Mouse (Mus musculus) T-helper 17 cell (primary cell): ENCODE results near the gene Mapkapk2.

Experiments used
- in situ Hi-C, 2 experiments: fragments of 300-600 bp; cut with MboI, MseI; formaldehyde crosslinking; loops; 1 replicate in 1 of 2; 2 replicates in 1 of 2; pipeline ENCODE4 v1.15.1; 2025; ENCODE audit warnings: high pct_unique_total_duplicates in 2 of 2

Mapkapk2 gene

GRCm38 (mm10) chr1:131112576-131112975 lies 14.9 kb upstream of the Mapkapk2 start:
- in situ Hi-C loops, result no loop called here

GRCm38 (mm10) chr1:131110525-131111106 lies 13.0 kb upstream of the Mapkapk2 start:
- in situ Hi-C loops, result no loop called here

GRCm38 (mm10) chr1:131107575-131108308 lies 10.1 kb upstream of the Mapkapk2 start:
- in situ Hi-C loops, result loop anchor here in 1 of 2 experiments (10.0 kb wide), 1 partner anchor 417 kb away; the partner anchor contains the start of genes Fam72a and Srgap2

GRCm38 (mm10) chr1:131103776-131104424 lies 6.3 kb upstream of the Mapkapk2 start:
- in situ Hi-C loops, result loop anchor here in 1 of 2 experiments (10.0 kb wide), 1 partner anchor 421 kb away; the partner anchor contains the start of genes Fam72a and Srgap2

- in situ Hi-C loops, result loop anchor here in 1 of 2 experiments (10.0 kb wide), 1 partner anchor 424 kb away; the partner anchor contains the start of genes Fam72a and Srgap2
These were observed 3.2 kb upstream of the Mapkapk2 start for GRCm38 (mm10) chr1:131100808-131101207.

GRCm38 (mm10) chr1:131096803-131097699 lies 575 bp downstream of the Mapkapk2 start:
- in situ Hi-C loops, result no loop called here

- in situ Hi-C loops, result no loop called here
These were observed 1.4 kb downstream of the Mapkapk2 start for GRCm38 (mm10) chr1:131096132-131096695.

- in situ Hi-C loops, result no loop called here
These were observed 2.1 kb downstream of the Mapkapk2 start for GRCm38 (mm10) chr1:131095574-131095973.

- in situ Hi-C loops, result no loop called here
These were observed 3.7 kb downstream of the Mapkapk2 start for GRCm38 (mm10) chr1:131093889-131094288.

- in situ Hi-C loops, result no loop called here
These were observed 4.8 kb downstream of the Mapkapk2 start for GRCm38 (mm10) chr1:131092846-131093245.

- in situ Hi-C loops, result no loop called here
These were observed 5.5 kb downstream of the Mapkapk2 start for GRCm38 (mm10) chr1:131092173-131092572.

- in situ Hi-C loops, result no loop called here
These were observed 6.1 kb downstream of the Mapkapk2 start for GRCm38 (mm10) chr1:131091481-131091880.

GRCm38 (mm10) chr1:131090877-131091276 lies 6.7 kb downstream of the Mapkapk2 start:
- in situ Hi-C loops, result no loop called here

GRCm38 (mm10) chr1:131090261-131090660 lies 7.4 kb downstream of the Mapkapk2 start:
- in situ Hi-C loops, result no loop called here

- in situ Hi-C loops, result no loop called here
These were observed 8.0 kb downstream of the Mapkapk2 start for GRCm38 (mm10) chr1:131089525-131090127.

GRCm38 (mm10) chr1:131088547-131088946 lies 9.1 kb downstream of the Mapkapk2 start:
- in situ Hi-C loops, result no loop called here

- in situ Hi-C loops, result no loop called here
These were observed 10.7 kb downstream of the Mapkapk2 start for GRCm38 (mm10) chr1:131086907-131087306.

- in situ Hi-C loops, result no loop called here
These were observed 11.5 kb downstream of the Mapkapk2 start for GRCm38 (mm10) chr1:131085957-131086739.

- in situ Hi-C loops, result no loop called here
These were observed 12.4 kb downstream of the Mapkapk2 start for GRCm38 (mm10) chr1:131085272-131085671.

GRCm38 (mm10) chr1:131084289-131084688 lies 13.3 kb downstream of the Mapkapk2 start:
- in situ Hi-C loops, result no loop called here
